Mouse (Mus musculus) cerebellum, adult (tissue): ENCODE measurements around the gene Ccdc159.

Experiments
- ATAC-seq: cut with Nextera tagmentation; 2 replicates; pipeline ENCODE4 v1.9.2; 2017; ENCODE audit warnings: mild to moderate bottlenecking, moderate library complexity, mixed read lengths; ENCODE audit not compliant: insufficient number of reproducible peaks, low FRiP score, low TSS enrichment

Ccdc159 gene

GRCm38 (mm10) chr9:21927208-21927753, at the start of gene Ccdc159, which contains the start of gene Tmem205:
Gene Ccdc159 (plus strand): TSS chr9:21927471.
Gene Tmem205 (minus strand): TSS chr9:21927556.
- ATAC-seq = peak; percentile 98

- ATAC-seq = no peak
Measured at GRCm38 (mm10) chr9:21889229-21889628, 38.0 kb upstream of the Ccdc159 start.

GRCm38 (mm10) chr9:21901223-21901820, 25.9 kb upstream of the Ccdc159 start:
- ATAC-seq = peak; percentile 86

GRCm38 (mm10) chr9:21904031-21904430, 23.2 kb upstream of the Ccdc159 start:
- ATAC-seq = no peak

GRCm38 (mm10) chr9:21908216-21908615, 19.1 kb upstream of the Ccdc159 start:
- no peak for ATAC-seq

GRCm38 (mm10) chr9:21909474-21910223, 17.6 kb upstream of the Ccdc159 start:
- ATAC-seq = peak; percentile 53; the same call in 1 of the 2 replicates

GRCm38 (mm10) chr9:21916851-21917492, 10.3 kb upstream of the Ccdc159 start:
- no peak for ATAC-seq

- ATAC-seq = peak; percentile 45; the same call in 1 of the 2 replicates
Measured at GRCm38 (mm10) chr9:21917493-21918034, 9.7 kb upstream of the Ccdc159 start.

GRCm38 (mm10) chr9:21918035-21918592, 9.2 kb upstream of the Ccdc159 start, which contains the start of gene Rab3d:
Gene Rab3d (minus strand): TSS chr9:21918192.
- peak; percentile 71 for ATAC-seq

GRCm38 (mm10) chr9:21918692-21919384, 8.4 kb upstream of the Ccdc159 start:
- no peak for ATAC-seq

GRCm38 (mm10) chr9:21923036-21923435, 4.2 kb upstream of the Ccdc159 start:
- ATAC-seq = no peak

GRCm38 (mm10) chr9:21923490-21924098, 3.7 kb upstream of the Ccdc159 start:
- ATAC-seq = no peak

GRCm38 (mm10) chr9:21924099-21924493, 3.2 kb upstream of the Ccdc159 start:
- ATAC-seq = no peak

- no peak for ATAC-seq
Measured at GRCm38 (mm10) chr9:21925034-21925433, 2.2 kb upstream of the Ccdc159 start.

GRCm38 (mm10) chr9:21925506-21925905, 1.8 kb upstream of the Ccdc159 start:
- no peak for ATAC-seq

GRCm38 (mm10) chr9:21926155-21926554, 1.1 kb upstream of the Ccdc159 start:
- no peak for ATAC-seq

- ATAC-seq = no peak
Measured at GRCm38 (mm10) chr9:21926784-21927183, 487 bp upstream of the Ccdc159 start.

- no peak for ATAC-seq
Measured at GRCm38 (mm10) chr9:21929208-21929607, 1.9 kb downstream of the Ccdc159 start.

- ATAC-seq = no peak
Measured at GRCm38 (mm10) chr9:21932006-21932405, 4.7 kb downstream of the Ccdc159 start.
